Mouse (Mus musculus) CH12F3 (cell line): ENCODE data around the gene Rogdi.

ENCODE experiments used
- in situ Hi-C: fragments of 300-500 bp; cut with MboI; formaldehyde crosslinking; loops from 2 replicates; pipeline ENCODE4 v1.14.3; 2020; ENCODE audit warnings: low sequenced_read_pairs

Gene Rogdi

DNA sequence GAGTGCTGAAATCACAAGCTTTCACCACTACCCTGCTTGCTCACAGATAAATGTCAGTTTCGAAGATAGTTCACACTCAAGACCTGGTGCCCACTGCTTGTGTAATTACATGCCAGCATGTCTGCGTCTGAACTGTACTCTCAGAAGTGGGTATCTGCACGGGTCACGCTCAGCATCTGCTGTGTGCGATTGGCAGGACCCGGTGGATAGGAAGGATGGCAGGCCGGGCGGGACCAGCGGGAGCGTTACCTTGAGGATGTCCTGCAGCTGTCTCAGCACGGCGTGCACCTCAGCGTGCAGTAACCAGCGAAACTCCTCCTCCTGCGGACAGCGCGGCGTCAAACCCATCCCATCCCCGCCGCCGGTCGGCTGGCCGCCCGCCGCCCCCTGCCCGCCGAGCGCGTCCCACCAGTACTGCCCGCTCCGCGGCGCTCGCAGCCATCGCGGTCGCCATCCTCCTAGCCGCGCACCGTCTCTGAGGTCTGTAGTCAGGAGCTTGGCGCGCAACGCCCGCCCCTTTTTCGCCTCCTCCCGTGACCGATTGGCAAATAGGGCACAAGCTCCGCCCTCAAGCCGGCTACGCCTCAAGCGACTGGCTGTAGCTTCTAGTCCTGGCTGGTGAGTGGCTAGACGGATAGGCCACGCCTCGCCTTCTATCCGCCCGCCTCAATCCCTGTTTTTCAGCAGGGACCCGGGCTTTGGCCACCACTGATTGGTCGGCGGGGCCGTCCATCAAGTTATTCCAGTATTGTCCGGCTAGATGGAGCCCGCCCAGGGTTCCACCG, at the start of gene Rogdi:
Rogdi (minus strand) TSS at position 500 of the 785 bp plus-strand sequence.
- in situ Hi-C loops: no loop called here

DNA sequence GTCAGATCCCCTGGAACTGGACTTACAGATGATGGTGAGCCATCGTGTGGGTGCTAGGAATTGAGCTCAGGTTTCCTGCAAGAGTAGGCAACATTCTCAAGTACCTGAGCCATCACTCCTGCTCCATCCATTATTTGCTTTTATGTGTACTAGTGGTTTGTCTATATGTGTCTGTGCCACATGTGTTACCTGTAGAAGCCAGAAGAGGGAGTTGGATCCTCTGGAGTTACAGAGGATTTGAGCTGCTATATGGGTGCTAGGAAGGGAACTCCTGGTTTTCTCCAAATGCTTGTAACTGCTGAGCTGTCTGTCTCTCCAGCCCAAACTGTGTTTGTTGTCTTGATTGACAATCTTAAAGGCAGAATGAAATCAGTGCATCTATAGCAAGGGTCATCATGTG, 44.8 kb upstream of the Rogdi start:
- in situ Hi-C loops: no loop called here

GRCm38 (mm10) chr16:5050251-5051110, 37.1 kb upstream of the Rogdi start:
- in situ Hi-C loops: no loop called here

- in situ Hi-C loops: no loop called here
These were observed 36.5 kb upstream of the Rogdi start, which contains the start of the genes Glyr1 and Ubn1 for GRCm38 (mm10) chr16:5049774-5050234. Gene Glyr1 (minus strand): TSS chr16:5049863. Gene Ubn1 (plus strand): TSS chr16:5050057.

GRCm38 (mm10) chr16:5049182-5049773, 35.9 kb upstream of the Rogdi start:
- in situ Hi-C loops: no loop called here

- in situ Hi-C loops: no loop called here
These were observed 32.0 kb upstream of the Rogdi start for GRCm38 (mm10) chr16:5045322-5045721.

DNA sequence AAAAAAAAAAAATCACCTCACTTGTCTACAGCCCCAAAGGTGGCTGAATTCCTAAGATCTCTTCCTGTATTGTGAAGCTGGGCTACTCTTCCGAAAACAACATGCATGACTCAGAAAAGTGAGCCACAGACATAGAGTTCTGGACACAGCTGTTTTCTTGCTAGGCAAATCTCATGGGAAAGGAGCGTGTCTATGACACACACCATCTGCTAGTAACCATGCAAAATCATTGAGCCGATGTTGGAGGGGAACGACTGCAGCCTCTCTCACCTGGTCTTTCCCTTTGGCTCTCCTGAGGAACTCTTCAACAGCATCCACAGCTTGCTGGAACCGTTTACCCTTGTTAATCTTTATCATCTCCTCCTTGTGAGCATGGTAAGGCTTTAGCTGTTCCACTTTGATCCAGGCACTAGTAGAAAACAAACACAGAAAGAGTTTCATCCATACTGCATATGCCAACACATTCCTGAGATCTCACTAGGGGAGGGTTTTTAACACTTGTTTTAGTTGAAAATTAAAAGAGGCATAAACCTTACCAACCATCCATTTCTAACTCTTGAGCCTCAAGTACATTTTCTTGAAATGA, 23.4 kb upstream of the Rogdi start:
- in situ Hi-C loops: no loop called here

DNA sequence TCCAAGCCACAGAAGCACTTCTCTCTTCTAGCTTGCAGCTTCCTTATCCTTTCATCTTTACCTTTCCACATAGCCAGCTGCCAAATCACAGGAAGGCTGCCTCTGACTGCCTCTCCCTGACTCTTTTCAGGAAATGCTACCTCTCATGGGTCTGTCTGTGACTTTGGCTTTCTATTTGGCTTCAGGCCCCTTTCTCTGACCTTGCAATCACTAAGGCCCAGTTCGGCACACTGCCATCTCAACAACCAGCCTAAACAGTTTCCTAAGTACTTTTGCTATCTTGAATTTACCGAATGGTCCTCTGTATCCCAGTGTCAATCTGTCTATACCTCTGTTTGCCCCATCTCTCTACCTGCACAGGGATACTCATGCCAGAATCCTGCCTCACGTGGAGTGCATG, 22.2 kb upstream of the Rogdi start:
- in situ Hi-C loops: no loop called here

- in situ Hi-C loops: no loop called here
These were observed 16.5 kb upstream of the Rogdi start for GRCm38 (mm10) chr16:5029847-5030246.

DNA sequence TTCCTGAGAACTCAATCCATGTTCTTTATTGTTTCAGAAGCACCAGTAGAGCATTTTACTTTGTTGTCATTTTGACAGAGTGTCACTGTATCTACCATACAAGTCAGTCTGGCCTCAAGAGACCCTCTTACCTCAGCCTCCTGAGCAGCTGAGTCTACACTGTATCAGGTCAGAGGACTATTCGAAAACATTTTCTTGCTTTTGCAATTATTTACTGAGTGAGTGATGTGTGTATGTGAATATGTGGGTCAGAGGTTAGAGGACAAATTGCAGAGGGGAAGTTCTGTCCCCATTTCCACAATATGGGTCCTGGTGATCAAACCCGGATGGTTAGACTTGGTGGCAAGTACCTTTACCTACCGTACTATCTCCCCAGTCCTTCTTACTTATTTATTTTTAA, 10.7 kb upstream of the Rogdi start:
- in situ Hi-C loops: no loop called here

DNA sequence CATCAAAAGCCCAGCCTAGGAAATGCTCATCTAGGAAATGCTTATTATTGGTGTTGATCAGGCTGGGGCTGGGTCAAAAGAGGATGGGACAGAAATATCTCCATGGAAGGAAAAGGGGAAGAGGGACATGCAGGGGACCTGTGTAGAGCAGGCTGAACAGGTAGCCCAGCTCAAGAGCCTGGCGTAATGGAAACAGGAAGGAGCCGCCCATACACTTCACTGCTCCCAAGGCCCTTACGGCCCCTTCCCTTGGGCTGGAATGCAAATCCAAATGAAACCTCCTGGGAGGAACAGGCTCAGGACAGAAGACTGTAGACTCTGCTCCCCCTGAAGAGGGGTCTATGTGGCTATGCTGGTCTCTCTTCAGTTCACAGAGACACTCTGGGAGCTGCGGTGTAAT, 1.2 kb upstream of the Rogdi start:
- in situ Hi-C loops: no loop called here

DNA sequence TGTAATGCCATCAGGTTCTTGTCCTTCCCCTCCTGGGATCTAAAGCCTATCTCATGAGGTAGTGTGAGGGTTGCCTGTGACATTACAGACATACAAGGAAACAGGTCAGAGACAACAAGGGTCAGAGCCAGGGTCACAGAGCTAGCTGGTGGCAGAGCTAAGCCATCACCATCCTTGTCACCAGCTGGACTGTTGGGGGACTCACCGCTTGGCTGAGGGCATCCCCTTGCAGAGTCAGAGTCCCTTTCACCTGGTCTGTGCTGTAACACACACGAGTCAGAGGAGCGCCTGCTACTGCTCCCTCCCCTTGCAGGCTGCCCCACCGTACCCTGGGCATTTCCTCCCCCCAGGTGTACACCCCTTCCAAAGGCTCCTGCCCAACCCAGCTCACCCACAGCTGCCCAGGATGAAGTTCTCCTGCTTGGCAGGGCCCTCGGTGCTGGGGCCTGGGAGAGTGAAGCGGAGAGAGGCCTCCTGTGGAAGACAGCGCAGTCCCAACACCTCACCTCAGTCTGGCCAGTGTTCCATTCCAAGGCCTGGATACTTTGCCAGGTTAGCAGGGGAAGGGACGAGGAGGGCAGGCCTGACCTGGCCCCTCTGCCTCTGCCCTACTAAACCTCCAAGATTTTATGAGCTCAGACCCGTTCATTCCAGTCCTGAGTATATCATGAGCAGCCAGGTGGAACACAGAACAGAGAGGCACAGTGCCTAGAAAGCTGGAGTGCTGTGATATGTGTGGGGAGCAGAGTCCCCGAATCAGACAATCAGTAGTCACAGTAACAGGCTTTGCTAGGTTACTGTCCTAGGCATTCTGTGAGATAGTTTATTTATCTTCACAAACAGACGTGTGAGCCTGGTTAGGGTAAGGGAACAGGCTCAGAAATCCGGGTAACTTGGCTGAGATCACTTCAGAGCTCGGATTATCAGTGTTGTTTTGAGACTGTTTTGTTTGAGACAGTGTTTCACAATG, 1.0 kb downstream of the Rogdi start:
- in situ Hi-C loops: no loop called here

GRCm38 (mm10) chr16:5011285-5011684, 2.1 kb downstream of the Rogdi start:
- in situ Hi-C loops: no loop called here

- in situ Hi-C loops: no loop called here
These were observed 2.9 kb downstream of the Rogdi start for GRCm38 (mm10) chr16:5010371-5010935.

- in situ Hi-C loops: no loop called here
These were observed 5.3 kb downstream of the Rogdi start for GRCm38 (mm10) chr16:5008076-5008475.

DNA sequence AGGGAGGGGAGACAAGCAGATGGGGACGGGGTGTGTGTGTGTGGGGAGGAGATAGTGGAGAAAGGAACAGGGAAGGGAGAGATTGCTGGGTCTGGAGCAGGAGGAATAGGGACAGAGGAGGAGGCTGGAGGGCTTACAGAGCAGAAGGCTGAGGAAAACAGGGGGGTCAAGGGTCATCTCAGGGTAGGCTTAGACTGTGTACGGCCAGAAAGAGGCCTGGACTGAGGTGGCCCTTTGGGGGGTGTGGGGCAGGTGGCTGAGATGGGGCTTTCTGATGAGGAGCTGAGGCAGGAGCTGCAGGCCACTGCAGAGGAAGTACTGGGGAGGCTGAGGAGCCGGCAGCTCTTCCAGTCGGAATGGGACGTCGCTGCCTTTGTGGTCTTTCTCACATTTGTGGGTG, 5.9 kb downstream of the Rogdi start:
- in situ Hi-C loops: no loop called here

- in situ Hi-C loops: no loop called here
These were observed 6.3 kb downstream of the Rogdi start, which contains the start of gene Smim22 for GRCm38 (mm10) chr16:5007067-5007466. Gene Smim22 (plus strand): TSS chr16:5007288.

DNA sequence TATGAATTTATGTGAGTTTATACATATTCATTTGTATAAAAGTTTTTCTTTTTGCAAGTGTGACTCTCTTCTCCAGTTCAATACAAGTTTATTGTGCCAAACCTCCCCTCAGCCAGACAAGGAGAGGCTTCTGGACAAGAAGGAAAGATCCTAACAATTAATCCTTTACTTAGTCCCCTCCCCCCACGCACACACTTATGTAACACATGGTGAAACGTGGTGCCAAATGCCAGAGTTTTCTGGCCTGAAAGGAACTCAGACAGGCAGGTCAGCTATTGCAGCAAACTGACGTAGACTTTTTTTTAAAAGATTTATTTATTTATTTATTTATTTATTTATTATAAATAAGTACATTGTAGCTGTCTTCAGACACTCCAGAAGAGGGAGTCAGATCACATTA, 12.7 kb downstream of the Rogdi start:
- in situ Hi-C loops: no loop called here

DNA sequence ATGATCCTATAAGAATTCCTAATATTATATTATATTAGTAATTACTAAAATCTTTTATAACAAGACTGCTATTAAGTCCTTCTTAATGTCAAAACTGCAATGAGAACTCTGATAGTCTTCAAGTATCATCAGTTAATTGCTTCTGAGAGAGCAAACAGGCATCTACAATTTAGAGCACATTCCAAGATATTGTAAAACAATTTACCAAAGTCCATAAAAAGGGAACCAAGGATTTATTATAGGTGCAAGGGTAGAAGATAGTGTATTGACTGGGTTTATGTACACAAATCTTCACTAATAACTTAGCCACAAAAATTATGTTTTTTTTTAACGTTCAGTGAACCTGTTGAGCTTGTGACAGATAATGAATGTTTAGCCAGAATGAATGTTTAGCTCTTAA, 14.4 kb downstream of the Rogdi start:
- in situ Hi-C loops: no loop called here

DNA sequence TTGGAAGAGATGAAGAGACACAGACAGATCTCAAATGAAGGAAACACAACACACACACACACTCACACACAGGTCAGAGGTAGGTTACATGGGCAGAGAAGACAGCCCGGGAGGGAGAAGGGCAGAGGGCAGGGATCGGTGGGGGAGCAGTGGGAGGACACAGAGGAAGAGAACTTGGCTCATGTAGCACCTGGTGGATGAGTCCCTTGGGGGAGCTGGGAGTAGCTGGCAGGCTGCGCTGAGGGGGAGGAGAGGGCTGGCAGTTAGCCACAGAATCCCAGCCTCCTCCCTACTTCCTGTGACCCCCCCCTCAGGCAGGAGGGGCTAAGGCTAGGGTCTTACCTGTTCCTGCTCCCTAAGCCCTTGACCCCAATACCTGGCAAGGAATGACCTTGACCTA, 15.8 kb downstream of the Rogdi start, which contains the start of gene Sept12:
Sept12 (minus strand) TSS at position 300 of the 400 bp plus-strand sequence.
- in situ Hi-C loops: no loop called here
